Mouse (Mus musculus) embryonic fibroblast, embryonic 13.5 days (primary cell): Measurements from ENCODE around the gene Supt6.

Source experiments
- CTCF ChIP-seq: IDR thresholded peaks from 2 replicates; pipeline ENCODE4 v1.5.1; 2011; ENCODE audit warnings: mild to moderate bottlenecking, control low read depth, low read length, moderate library complexity, borderline replicate concordance; ENCODE audit not compliant: insufficient read depth
- POLR2A ChIP-seq: IDR thresholded peaks from 2 replicates; pipeline ENCODE4 v1.6.1; 2011; ENCODE audit warnings: low read depth, mild to moderate bottlenecking, control low read depth, low read length, moderate library complexity

- TF ChIP-seq CTCF (no peak), POLR2A (no peak)
Observed at GRCm38 (mm10) chr11:78160171-78160570, 85.6 kb downstream of the Supt6 start.
